Mouse (Mus musculus): Measurements from ENCODE around the gene Olfr934. TPM values are rescaled to one million over a fixed set of nuclear protein-coding genes. Genes with fewer than 3 reads are reported as not detected.

Gene Olfr934
- not detected in 2 replicates for polyA plus RNA-seq (2015; fragmentation: Nextera tagmentation; extraction: Ambion mirVana)

DNA sequence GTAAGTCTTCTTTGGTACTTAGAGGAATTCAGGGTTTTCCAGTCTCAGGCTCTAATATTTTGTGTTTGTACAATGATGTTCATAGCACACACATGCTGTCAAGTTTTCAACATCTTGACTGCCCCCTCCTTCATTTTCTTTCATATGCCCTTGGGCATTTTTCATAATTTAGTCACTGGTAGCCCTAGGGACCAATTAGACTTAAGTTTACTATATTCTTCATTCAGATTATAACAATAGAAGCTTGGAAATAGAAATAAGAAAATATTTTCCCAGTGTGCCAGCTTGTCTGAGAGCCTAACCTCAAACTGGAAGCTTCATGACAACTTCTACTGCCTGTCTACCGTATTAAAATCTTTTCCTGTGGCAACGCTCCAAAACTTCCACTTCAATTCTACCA, at the start of gene Olfr934:
Gene Olfr934, minus strand, starts transcription at position 101 of the 400 bp plus-strand sequence.
- Histone ChIP-seq H3K4me1 (ENCODE audit: control insufficient read depth, insufficient read depth, low read depth, low read length) (no peaks in the 10 kb centered on the region), H3K27ac (ENCODE audit: low read depth, low read length) (no peak within 1 kb of the TSS), H3K9ac (ENCODE audit: low read depth, low read length) (no peak within 1 kb of the TSS), H3K9me3 (ENCODE audit: control insufficient read depth, low read length) (no peaks in the 10 kb centered on the region), H3K27me3 (replicated peaks; ENCODE audit: control insufficient read depth, insufficient read depth, low read length) (no peaks in the 10 kb centered on the region), H3K4me3 (ENCODE audit: low read length) (no peak within 1 kb of the TSS), H3K36me3 (ENCODE audit: control insufficient read depth, insufficient read depth, low read length) (no peaks in the 10 kb centered on the region), H3K4me2 (ENCODE audit: low read length) (no peak within 1 kb of the TSS)
- no peak for ATAC-seq
- WGBS = 89% methylated on average over 2 of the region's 2 CpGs

GRCm38 (mm10) chr9:39023277-39023676, 35.2 kb upstream of the Olfr934 start, which contains the start of gene Olfr146:
TSS of gene Olfr146 (minus strand) at chr9:39023377.
- H3K9ac ChIP-seq (ENCODE audit: low read depth, low read length) = no peak within 1 kb of the TSS
- no peaks in the 10 kb centered on the region for H3K4me1 ChIP-seq (ENCODE audit: control insufficient read depth, insufficient read depth, low read depth, low read length)
- no peak for ATAC-seq
- no peaks in the 10 kb centered on the region for H3K9me3 ChIP-seq (ENCODE audit: control insufficient read depth, low read length)
- no peak within 1 kb of the TSS for H3K4me2 ChIP-seq (ENCODE audit: low read length)
- 84% methylated on average over 1 of the region's 1 CpGs for WGBS
- H3K36me3 ChIP-seq (ENCODE audit: control insufficient read depth, insufficient read depth, low read length) = no peaks in the 10 kb centered on the region
- H3K27me3 ChIP-seq (replicated peaks; ENCODE audit: control insufficient read depth, insufficient read depth, low read length) = no peaks in the 10 kb centered on the region
- H3K27ac ChIP-seq (ENCODE audit: low read depth, low read length) = no peak within 1 kb of the TSS
- H3K4me3 ChIP-seq (ENCODE audit: low read length) = no peak within 1 kb of the TSS

DNA sequence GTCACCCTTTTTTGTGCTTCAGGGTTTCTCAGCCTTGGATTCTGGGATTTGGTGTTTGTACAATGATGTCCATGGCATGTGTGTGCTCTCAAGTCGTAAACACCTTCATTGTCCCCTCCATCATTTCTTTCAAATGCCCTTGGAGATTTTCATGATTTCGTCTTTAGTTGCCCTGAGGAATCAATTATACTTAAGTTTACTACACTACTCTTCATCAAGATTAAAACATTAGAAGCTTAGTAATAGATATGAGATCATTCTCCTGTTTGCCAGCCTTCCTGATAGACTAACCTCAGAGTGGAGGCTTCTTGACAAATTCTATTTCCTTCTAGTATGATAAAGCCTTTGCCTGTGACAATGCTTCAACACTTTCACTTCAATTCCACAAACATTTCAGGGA, 11.5 kb upstream of the Olfr934 start, which contains the start of gene Olfr935:
Gene Olfr935, minus strand, starts transcription at position 101 of the 400 bp plus-strand sequence.
- no peak within 1 kb of the TSS for H3K27ac ChIP-seq (ENCODE audit: low read depth, low read length)
- no peak within 1 kb of the TSS for H3K4me3 ChIP-seq (ENCODE audit: low read length)
- no peak for ATAC-seq
- H3K4me2 ChIP-seq (ENCODE audit: low read length) = no peak within 1 kb of the TSS
- no peaks in the 10 kb centered on the region for H3K4me1 ChIP-seq (ENCODE audit: control insufficient read depth, insufficient read depth, low read depth, low read length)
- WGBS = 77% methylated on average over 2 of the region's 2 CpGs
- H3K9ac ChIP-seq (ENCODE audit: low read depth, low read length) = no peak within 1 kb of the TSS
- H3K36me3 ChIP-seq (ENCODE audit: control insufficient read depth, insufficient read depth, low read length) = no peaks in the 10 kb centered on the region
- H3K9me3 ChIP-seq (ENCODE audit: control insufficient read depth, low read length) = no peaks in the 10 kb centered on the region
- H3K27me3 ChIP-seq (replicated peaks; ENCODE audit: control insufficient read depth, insufficient read depth, low read length) = no peaks in the 10 kb centered on the region

GRCm38 (mm10) chr9:38972013-38972412, 16.1 kb downstream of the Olfr934 start, which contains the start of gene Olfr933:
TSS of gene Olfr933 (plus strand) at chr9:38972313.
- 81% methylated on average over 4 of the region's 4 CpGs for WGBS
- no peaks in the 10 kb centered on the region for H3K4me1 ChIP-seq (ENCODE audit: control insufficient read depth, insufficient read depth, low read depth, low read length)

DNA sequence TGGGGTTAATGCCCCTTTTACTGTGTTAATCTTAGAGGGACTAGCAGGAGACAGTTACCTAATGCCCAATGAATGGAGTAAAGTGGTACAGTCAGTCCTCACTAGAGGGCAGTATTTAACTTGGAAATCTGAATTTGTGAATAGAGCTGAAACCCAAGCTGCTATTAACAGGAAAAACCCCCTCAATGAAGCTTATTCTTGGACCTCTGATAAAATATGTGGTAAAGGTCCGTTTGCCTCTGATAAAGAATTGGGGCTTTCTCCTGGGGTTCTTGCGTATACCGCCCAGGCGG, 34.0 kb downstream of the Olfr934 start:
- Histone ChIP-seq H3K36me3 (ENCODE audit: control insufficient read depth, insufficient read depth, low read length) (no peaks in the 10 kb centered on the region), H3K27me3 (replicated peaks; ENCODE audit: control insufficient read depth, insufficient read depth, low read length) (no peaks in the 10 kb centered on the region), H3K4me2 (ENCODE audit: low read length) (no peak overlapping the region), H3K9ac (ENCODE audit: low read depth, low read length) (no peak overlapping the region), H3K9me3 (ENCODE audit: control insufficient read depth, low read length) (no peaks in the 10 kb centered on the region), H3K4me3 (ENCODE audit: low read length) (no peak overlapping the region), H3K4me1 (ENCODE audit: control insufficient read depth, insufficient read depth, low read depth, low read length) (no peaks in the 10 kb centered on the region), H3K27ac (ENCODE audit: low read depth, low read length) (no peak overlapping the region)
- WGBS = 88% methylated on average over 4 of the region's 4 CpGs
- ATAC-seq = no peak

More at GRCm38 (mm10) chr9:38972013-38972412, 16.1 kb downstream of the Olfr934 start, which contains the start of gene Olfr933:
- Histone ChIP-seq H3K4me3 (ENCODE audit: low read length) (no peak within 1 kb of the TSS), H3K9ac (ENCODE audit: low read depth, low read length) (no peak within 1 kb of the TSS), H3K36me3 (ENCODE audit: control insufficient read depth, insufficient read depth, low read length) (no peaks in the 10 kb centered on the region), H3K9me3 (ENCODE audit: control insufficient read depth, low read length) (no peaks in the 10 kb centered on the region), H3K4me2 (ENCODE audit: low read length) (no peak within 1 kb of the TSS), H3K27me3 (replicated peaks; ENCODE audit: control insufficient read depth, insufficient read depth, low read length) (no peaks in the 10 kb centered on the region), H3K27ac (ENCODE audit: low read depth, low read length) (no peak within 1 kb of the TSS)
- no peak for ATAC-seq

DNA sequence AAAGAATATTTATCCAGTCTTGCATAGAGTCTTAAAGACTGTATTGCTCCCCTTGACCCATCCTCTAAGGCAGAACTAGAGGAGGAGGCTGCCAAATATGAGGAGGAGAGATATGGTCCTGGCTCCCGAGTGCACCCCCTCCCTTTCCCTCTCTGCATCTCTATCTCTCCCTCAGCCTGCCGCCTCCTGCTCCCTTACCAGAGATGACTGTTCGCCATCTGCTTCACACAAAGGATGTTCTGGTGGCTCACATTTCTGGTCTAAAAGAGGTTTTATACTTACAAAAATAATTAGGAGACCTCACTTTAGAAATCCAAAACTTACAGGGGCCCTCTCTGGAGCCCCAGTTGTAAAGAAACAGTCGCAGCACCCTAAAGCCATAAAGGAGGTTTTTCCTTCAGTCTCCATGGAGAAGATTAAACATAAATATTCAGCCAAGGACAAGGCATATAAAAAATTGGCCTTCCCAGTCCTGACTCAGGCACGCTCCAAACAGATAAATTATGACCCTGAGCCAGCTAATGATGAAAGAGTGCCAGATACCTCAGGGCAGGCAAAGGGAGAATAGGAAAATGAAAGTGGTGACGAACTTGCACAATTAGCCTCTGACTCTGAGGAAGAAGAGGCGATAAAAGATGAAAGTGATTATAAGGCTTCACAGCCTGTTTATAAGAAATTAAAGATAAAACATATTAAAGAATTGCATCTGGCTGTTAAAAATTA, 34.6 kb downstream of the Olfr934 start:
- Histone ChIP-seq H3K4me1 (ENCODE audit: control insufficient read depth, insufficient read depth, low read depth, low read length) (no peaks in the 10 kb centered on the region), H3K27ac (ENCODE audit: low read depth, low read length) (no peak overlapping the region), H3K9me3 (ENCODE audit: control insufficient read depth, low read length) (no peaks in the 10 kb centered on the region), H3K9ac (ENCODE audit: low read depth, low read length) (no peak overlapping the region), H3K36me3 (ENCODE audit: control insufficient read depth, insufficient read depth, low read length) (no peaks in the 10 kb centered on the region), H3K4me2 (ENCODE audit: low read length) (no peak overlapping the region), H3K4me3 (ENCODE audit: low read length) (no peak overlapping the region), H3K27me3 (replicated peaks; ENCODE audit: control insufficient read depth, insufficient read depth, low read length) (no peaks in the 10 kb centered on the region)
- ATAC-seq = no peak
- 77% methylated on average over 7 of the region's 7 CpGs for WGBS

Other genes starting within 250 kb of the Olfr934 start
- gene Olfr920, start 236.0 kb downstream of the Olfr934 start, polyA plus RNA-seq (2015; fragmentation: Nextera tagmentation; extraction: Ambion mirVana) = not detected in 2 replicates
- gene Olfr921, start 215.2 kb downstream of the Olfr934 start, polyA plus RNA-seq (2015; fragmentation: Nextera tagmentation; extraction: Ambion mirVana) = not detected in 2 replicates
- gene Olfr922, start 173.7 kb downstream of the Olfr934 start, polyA plus RNA-seq (2015; fragmentation: Nextera tagmentation; extraction: Ambion mirVana) = not detected in 2 replicates
- gene Olfr923, start 161.8 kb downstream of the Olfr934 start, polyA plus RNA-seq (2015; fragmentation: Nextera tagmentation; extraction: Ambion mirVana) = not detected in 2 replicates
- not detected in 2 replicates for gene Olfr924, start 143.9 kb downstream of the Olfr934 start, polyA plus RNA-seq (2015; fragmentation: Nextera tagmentation; extraction: Ambion mirVana)
- not detected in 2 replicates for gene Olfr26, start 133.3 kb downstream of the Olfr934 start, polyA plus RNA-seq (2015; fragmentation: Nextera tagmentation; extraction: Ambion mirVana)
- not detected in 2 replicates for gene Olfr926, start 111.2 kb downstream of the Olfr934 start, polyA plus RNA-seq (2015; fragmentation: Nextera tagmentation; extraction: Ambion mirVana)
- not detected in 2 replicates for gene Olfr930, start 58.5 kb downstream of the Olfr934 start, polyA plus RNA-seq (2015; fragmentation: Nextera tagmentation; extraction: Ambion mirVana)
- gene Olfr933, start 16.0 kb downstream of the Olfr934 start, polyA plus RNA-seq (2015; fragmentation: Nextera tagmentation; extraction: Ambion mirVana) = not detected in 2 replicates
- not detected in 2 replicates for gene Olfr935, start 11.4 kb upstream of the Olfr934 start, polyA plus RNA-seq (2015; fragmentation: Nextera tagmentation; extraction: Ambion mirVana)
- not detected in 2 replicates for gene Olfr146, start 35.1 kb upstream of the Olfr934 start, polyA plus RNA-seq (2015; fragmentation: Nextera tagmentation; extraction: Ambion mirVana)
- gene Olfr937, start 76.6 kb upstream of the Olfr934 start, polyA plus RNA-seq (2015; fragmentation: Nextera tagmentation; extraction: Ambion mirVana) = not detected in 2 replicates
- not detected in 2 replicates for gene Olfr938, start 90.6 kb upstream of the Olfr934 start, polyA plus RNA-seq (2015; fragmentation: Nextera tagmentation; extraction: Ambion mirVana)
- gene Olfr27, start 139.8 kb upstream of the Olfr934 start, polyA plus RNA-seq (2015; fragmentation: Nextera tagmentation; extraction: Ambion mirVana) = not detected in 2 replicates
- gene Olfr943, start 178.0 kb upstream of the Olfr934 start, polyA plus RNA-seq (2015; fragmentation: Nextera tagmentation; extraction: Ambion mirVana) = not detected in 2 replicates
- not detected in 2 replicates for gene Olfr944, start 213.6 kb upstream of the Olfr934 start, polyA plus RNA-seq (2015; fragmentation: Nextera tagmentation; extraction: Ambion mirVana)

Data from hindbrain, embryonic 16.5 days (tissue).